Mouse (Mus musculus): Measurements from ENCODE around the gene Ranbp3. TPM values are rescaled to one million over a fixed set of nuclear protein-coding genes. Genes with fewer than 3 reads are reported as not detected.

Ranbp3 gene
- polyA plus RNA-seq, 1 experiment = 70.0 TPM

DNA sequence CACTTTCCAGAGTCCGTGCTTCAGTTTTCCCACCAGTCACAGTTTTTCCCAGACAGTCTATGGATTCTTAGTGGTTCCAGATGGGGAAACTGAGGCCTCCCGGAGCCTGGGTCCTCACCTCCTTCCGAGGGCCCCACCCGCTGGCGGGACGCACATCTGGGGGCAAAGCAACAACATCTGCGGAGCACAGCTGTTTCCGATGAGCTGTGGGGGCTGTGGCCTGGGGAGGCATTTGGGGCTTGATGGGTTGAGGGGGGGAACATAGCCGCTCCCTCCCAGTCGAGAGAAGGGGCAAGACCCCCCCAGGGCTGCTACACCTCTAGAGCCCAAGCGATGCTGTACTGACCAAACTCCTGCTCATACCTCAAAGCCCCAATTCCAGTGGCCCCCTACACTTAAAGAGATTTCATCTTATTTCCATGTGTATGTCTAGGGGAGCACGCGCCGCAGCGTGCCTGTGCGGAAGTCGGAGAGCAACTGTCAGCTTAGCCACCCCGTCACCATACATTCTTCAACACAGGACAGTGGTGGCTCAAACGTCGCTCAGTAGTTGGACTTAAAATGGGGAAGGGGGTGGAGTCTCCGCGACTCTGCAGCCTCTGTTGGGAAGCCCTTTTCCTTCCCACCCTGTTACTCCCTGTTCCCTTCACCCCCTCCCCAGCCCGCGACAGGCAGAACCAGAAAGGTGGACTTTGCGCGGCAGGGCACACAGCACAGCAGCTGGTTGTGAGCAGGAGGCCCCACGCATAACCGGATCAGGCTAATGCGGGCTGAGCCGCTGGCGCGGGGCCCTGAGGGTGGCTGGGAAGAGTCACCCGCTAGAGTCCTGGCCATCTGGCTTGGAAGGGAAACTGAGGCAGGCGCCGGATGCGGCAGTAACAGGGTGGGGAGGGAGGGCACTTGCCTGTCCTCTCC lies 81.4 kb downstream of the Ranbp3 start:
- no peak for TF ChIP-seq MAX (IDR thresholded peaks at IDR 0.05; ENCODE audit: low read depth)
- no peak for TF ChIP-seq CEBPB (IDR thresholded peaks at IDR 0.05; ENCODE audit: insufficient read depth, poor library complexity, severe bottlenecking)
- TF ChIP-seq MYOD1 (IDR thresholded peaks at IDR 0.05; ENCODE audit: control insufficient read depth in 1 of 3, insufficient read length in 2 of 3, low read depth in 2 of 3) = no peak
- TF ChIP-seq SRF (IDR thresholded peaks at IDR 0.05; ENCODE audit: control insufficient read depth, insufficient read length, low read depth) = no peak
- TF ChIP-seq POLR2AphosphoS2 (IDR thresholded peaks at IDR 0.05; ENCODE audit: insufficient read length, low read depth) = no peak
- no peak for TF ChIP-seq TCF12 (IDR thresholded peaks at IDR 0.05; ENCODE audit: insufficient read depth, poor library complexity, severe bottlenecking)
- no peak for TF ChIP-seq REST (IDR thresholded peaks at IDR 0.05; ENCODE audit: insufficient read depth, insufficient read length)
- no peak for TF ChIP-seq USF1 (IDR thresholded peaks at IDR 0.05; ENCODE audit: low read depth)
- no peak for TF ChIP-seq E2F4 (IDR thresholded peaks at IDR 0.05; ENCODE audit: insufficient read depth)
- no peak for TF ChIP-seq POLR2A (IDR thresholded peaks at IDR 0.05; ENCODE audit: insufficient read length, low read depth)
- TF ChIP-seq MYOG (IDR thresholded peaks at IDR 0.05; ENCODE audit: control insufficient read depth in 1 of 3, insufficient read depth in 1 of 3, insufficient read length in 2 of 3, low read depth in 2 of 3) = no peak
- TF ChIP-seq TCF3 (IDR thresholded peaks at IDR 0.05; ENCODE audit: insufficient read length, low read depth) = no peak
- H3ac ChIP-seq (ENCODE audit: control insufficient read depth, insufficient read length) = no peak overlapping the region
- H3K79me2 ChIP-seq (ENCODE audit: control insufficient read depth, insufficient read depth) = no peaks in the 10 kb centered on the region
- no peak overlapping the region for H3K4me2 ChIP-seq (ENCODE audit: low read depth)
- H3K27me3 ChIP-seq (ENCODE audit: control insufficient read depth, insufficient read depth, insufficient read length) = peaks cover 49% of the 10 kb centered on the region
- no peak overlapping the region for H3K4me3 ChIP-seq
- no peaks in the 10 kb centered on the region for H3K36me3 ChIP-seq (ENCODE audit: control insufficient read depth, insufficient read depth)

- TF ChIP-seq TCF3 (IDR thresholded peaks at IDR 0.05; ENCODE audit: insufficient read length, low read depth) = no peak
Observed at GRCm38 (mm10) chr17:56756703-56757399, 83.8 kb downstream of the Ranbp3 start.

GRCm38 (mm10) chr17:56757416-56758123 lies 84.5 kb downstream of the Ranbp3 start, which contains the start of gene Nrtn:
TSS of gene Nrtn (minus strand) at chr17:56757530.
- Histone ChIP-seq H3K4me2 (ENCODE audit: low read depth) (peak within 1 kb of the TSS; percentile 50), H3ac (ENCODE audit: control insufficient read depth, insufficient read length) (no peak within 1 kb of the TSS), H3K79me2 (ENCODE audit: control insufficient read depth, insufficient read depth) (no peaks in the 10 kb centered on the region), H3K27me3 (ENCODE audit: control insufficient read depth, insufficient read depth, insufficient read length) (peaks cover 39% of the 10 kb centered on the region), H3K4me3 (no peak within 1 kb of the TSS), H3K36me3 (ENCODE audit: control insufficient read depth, insufficient read depth) (no peaks in the 10 kb centered on the region)
- TF ChIP-seq CEBPB (IDR thresholded peaks at IDR 0.05; ENCODE audit: insufficient read depth, poor library complexity, severe bottlenecking) = no peak
- TF ChIP-seq MYOD1 (IDR thresholded peaks at IDR 0.05; ENCODE audit: control insufficient read depth in 1 of 3, insufficient read length in 2 of 3, low read depth in 2 of 3) = peak in 2 of 3 experiments; percentile 37 to 59
- no peak for TF ChIP-seq SRF (IDR thresholded peaks at IDR 0.05; ENCODE audit: control insufficient read depth, insufficient read length, low read depth)
- TF ChIP-seq POLR2A (IDR thresholded peaks at IDR 0.05; ENCODE audit: insufficient read length, low read depth) = peak; percentile 39
- no peak for TF ChIP-seq TCF12 (IDR thresholded peaks at IDR 0.05; ENCODE audit: insufficient read depth, poor library complexity, severe bottlenecking)
- TF ChIP-seq MYOG (IDR thresholded peaks at IDR 0.05; ENCODE audit: control insufficient read depth in 1 of 3, insufficient read depth in 1 of 3, insufficient read length in 2 of 3, low read depth in 2 of 3) = peak in 2 of 3 experiments; percentile 44 to 58
- TF ChIP-seq USF1 (IDR thresholded peaks at IDR 0.05; ENCODE audit: low read depth) = no peak

More at GRCm38 (mm10) chr17:56756703-56757399, 83.8 kb downstream of the Ranbp3 start:
- no peaks in the 10 kb centered on the region for H3K79me2 ChIP-seq (ENCODE audit: control insufficient read depth, insufficient read depth)
- no peak overlapping the region for H3K4me3 ChIP-seq
- peak overlapping the region; percentile 50 for H3K4me2 ChIP-seq (ENCODE audit: low read depth)
- no peak overlapping the region for H3ac ChIP-seq (ENCODE audit: control insufficient read depth, insufficient read length)
- no peaks in the 10 kb centered on the region for H3K36me3 ChIP-seq (ENCODE audit: control insufficient read depth, insufficient read depth)
- peaks cover 44% of the 10 kb centered on the region for H3K27me3 ChIP-seq (ENCODE audit: control insufficient read depth, insufficient read depth, insufficient read length)

DNA sequence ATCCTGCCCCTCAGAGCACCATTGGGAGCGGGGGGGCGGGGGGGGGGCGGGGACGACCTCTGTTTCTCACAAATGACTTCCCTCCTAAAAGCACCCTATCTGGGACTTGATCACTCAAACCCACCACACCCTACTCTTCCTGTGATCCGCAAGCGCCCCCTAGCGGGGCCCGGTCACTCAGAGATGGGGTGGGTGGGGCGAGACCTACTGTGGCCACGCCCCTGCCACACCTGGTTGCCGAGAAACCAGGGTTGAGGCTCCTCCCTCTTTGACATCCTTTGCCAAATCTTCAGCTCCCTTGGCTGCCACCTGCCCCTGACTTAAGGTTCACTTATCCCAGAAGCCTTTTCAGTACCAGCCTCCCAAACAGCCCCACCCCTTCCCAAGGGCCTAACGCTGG lies 85.0 kb downstream of the Ranbp3 start:
- no peaks in the 10 kb centered on the region for H3K36me3 ChIP-seq (ENCODE audit: control insufficient read depth, insufficient read depth)
- H3K79me2 ChIP-seq (ENCODE audit: control insufficient read depth, insufficient read depth) = no peaks in the 10 kb centered on the region
- H3K4me3 ChIP-seq = no peak overlapping the region
- peaks cover 37% of the 10 kb centered on the region for H3K27me3 ChIP-seq (ENCODE audit: control insufficient read depth, insufficient read depth, insufficient read length)
- no peak for TF ChIP-seq TCF3 (IDR thresholded peaks at IDR 0.05; ENCODE audit: insufficient read length, low read depth)
- TF ChIP-seq CEBPB (IDR thresholded peaks at IDR 0.05; ENCODE audit: insufficient read depth, poor library complexity, severe bottlenecking) = no peak
- TF ChIP-seq MAX (IDR thresholded peaks at IDR 0.05; ENCODE audit: low read depth) = no peak
- no peak for TF ChIP-seq MYOG (IDR thresholded peaks at IDR 0.05; ENCODE audit: control insufficient read depth in 1 of 3, insufficient read depth in 1 of 3, insufficient read length in 2 of 3, low read depth in 2 of 3)
- no peak for TF ChIP-seq E2F4 (IDR thresholded peaks at IDR 0.05; ENCODE audit: insufficient read depth)
- TF ChIP-seq MYOD1 (IDR thresholded peaks at IDR 0.05; ENCODE audit: control insufficient read depth in 1 of 3, insufficient read length in 2 of 3, low read depth in 2 of 3) = no peak
- no peak for TF ChIP-seq POLR2A (IDR thresholded peaks at IDR 0.05; ENCODE audit: insufficient read length, low read depth)
- no peak for TF ChIP-seq POLR2AphosphoS2 (IDR thresholded peaks at IDR 0.05; ENCODE audit: insufficient read length, low read depth)
- no peak for TF ChIP-seq USF1 (IDR thresholded peaks at IDR 0.05; ENCODE audit: low read depth)
- TF ChIP-seq REST (IDR thresholded peaks at IDR 0.05; ENCODE audit: insufficient read depth, insufficient read length) = no peak
- no peak for TF ChIP-seq SRF (IDR thresholded peaks at IDR 0.05; ENCODE audit: control insufficient read depth, insufficient read length, low read depth)
- TF ChIP-seq TCF12 (IDR thresholded peaks at IDR 0.05; ENCODE audit: insufficient read depth, poor library complexity, severe bottlenecking) = no peak
- no peak overlapping the region for H3ac ChIP-seq (ENCODE audit: control insufficient read depth, insufficient read length)
- no peak overlapping the region for H3K4me2 ChIP-seq (ENCODE audit: low read depth)
